Mouse (Mus musculus) heart, embryonic 12.5 days (tissue): ENCODE data around the gene Ric3. TPM values are rescaled to one million over a fixed set of nuclear protein-coding genes. Genes with fewer than 3 reads are reported as not detected.

Experiments
- ATAC-seq: fragments of 200-750 bp; cut with Nextera tagmentation; 2 replicates; pipeline ENCODE4 v1.8.0; 2017; ENCODE audit warnings: moderate TSS enrichment, moderate library complexity; ENCODE audit not compliant: insufficient number of reproducible peaks, low FRiP score
- H3K27ac ChIP-seq: fragments of 300-500 bp; sonication (generic); 2 replicates; pipeline ENCODE4 v1.5.1; 2016; ENCODE audit warnings: mild to moderate bottlenecking, moderate library complexity; ENCODE audit not compliant: poor library complexity, severe bottlenecking
- H3K27me3 ChIP-seq: fragments of 300-500 bp; sonication (generic); replicated peaks from 2 replicates; pipeline ENCODE4 v1.6.1; 2016; ENCODE audit warnings: mild to moderate bottlenecking, moderate library complexity
- H3K36me3 ChIP-seq: fragments of 300-500 bp; sonication (generic); 2 replicates; pipeline ENCODE4 v1.6.1; 2016; ENCODE audit warnings: mild to moderate bottlenecking, moderate library complexity
- H3K4me1 ChIP-seq: fragments of 300-500 bp; sonication (generic); replicated peaks from 2 replicates; pipeline ENCODE4 v1.6.1; 2016; ENCODE audit warnings: mild to moderate bottlenecking
- H3K4me2 ChIP-seq: fragments of 300-500 bp; sonication (generic); 2 replicates; pipeline ENCODE4 v1.6.1; 2016; ENCODE audit warnings: mild to moderate bottlenecking, moderate library complexity
- H3K4me3 ChIP-seq: fragments of 300-500 bp; sonication (generic); 2 replicates; pipeline ENCODE4 v1.5.1; 2016; ENCODE audit warnings: mild to moderate bottlenecking
- H3K9ac ChIP-seq: fragments of 300-500 bp; sonication (generic); 2 replicates; pipeline ENCODE4 v1.6.1; 2016; ENCODE audit warnings: mild to moderate bottlenecking, moderate library complexity
- H3K9me3 ChIP-seq: fragments of 300-500 bp; sonication (generic); replicated peaks from 2 replicates; pipeline ENCODE4 v1.6.1; 2016; ENCODE audit warnings: mild to moderate bottlenecking, moderate library complexity
- WGBS: fragments of 180-500 bp; shearing (Covaris S2); methylation state at CpG from one replicate; pipeline ENCODE4 v1.1.7; 2016; 5-methylcytosine and 5-hydroxymethylcytosine counted together
- polyA plus RNA-seq: library from polyadenylated mRNA; unstranded; fragments of >200 nt; fragmentation: Nextera tagmentation; extraction: Ambion mirVana; gene quantifications from 2 replicates; pipeline ENCODE4 v1.2.1, GENCODE M21; 2016

The Ric3 gene
- polyA plus RNA-seq, 1 experiment from 2014 or later, result 1.5 TPM

DNA sequence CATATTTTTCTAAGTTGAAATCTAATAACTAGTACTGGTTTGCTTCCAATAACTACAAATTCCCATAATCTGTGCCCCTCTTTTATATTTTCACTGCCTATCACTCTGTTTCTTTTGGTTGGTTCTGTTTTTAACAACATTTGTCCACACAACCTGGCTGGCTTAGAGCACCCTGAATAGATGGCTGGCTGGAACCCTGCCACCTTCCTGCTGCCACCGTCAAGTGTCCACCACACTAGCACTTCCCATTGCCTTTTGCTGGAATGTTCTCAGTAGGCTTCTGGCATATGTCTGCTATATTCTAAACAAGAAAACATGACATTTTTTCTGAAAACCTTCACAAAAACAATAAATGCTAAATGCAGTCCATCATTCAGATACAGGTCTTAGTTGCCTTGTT is 32.3 kb downstream of the Ric3 start:
- Histone ChIP-seq H3K9me3 (no peaks in the 10 kb centered on the region), H3K4me3 (no peak overlapping the region), H3K36me3 (no peaks in the 10 kb centered on the region), H3K4me1 (no peaks in the 10 kb centered on the region), H3K27me3 (no peaks in the 10 kb centered on the region), H3K4me2 (no peak overlapping the region), H3K27ac (no peak overlapping the region), H3K9ac (no peak overlapping the region)
- no peak for ATAC-seq
- WGBS, result 83% methylated on average over 1 of the region's 1 CpGs

DNA sequence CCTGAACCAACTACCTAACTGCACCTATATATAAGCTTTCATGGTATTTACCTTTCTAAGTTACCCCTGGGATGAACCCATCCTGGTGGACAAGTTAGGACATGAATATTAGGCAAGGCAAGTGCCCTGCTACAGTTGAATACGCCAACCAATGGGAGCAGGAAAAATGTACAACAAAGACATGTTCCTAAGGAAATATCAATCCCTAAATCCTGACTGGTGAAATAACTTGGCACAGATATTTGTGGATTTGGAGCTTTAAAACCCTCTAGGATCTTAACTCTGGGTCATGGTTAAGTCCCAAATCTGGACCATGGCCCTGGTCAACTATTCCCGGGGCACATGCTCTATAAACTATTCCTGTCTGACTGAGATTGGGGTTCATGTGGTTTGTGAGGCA is 37.3 kb downstream of the Ric3 start:
- no peaks in the 10 kb centered on the region for H3K4me1 ChIP-seq
- 92% methylated on average over 2 of the region's 2 CpGs for WGBS

DNA sequence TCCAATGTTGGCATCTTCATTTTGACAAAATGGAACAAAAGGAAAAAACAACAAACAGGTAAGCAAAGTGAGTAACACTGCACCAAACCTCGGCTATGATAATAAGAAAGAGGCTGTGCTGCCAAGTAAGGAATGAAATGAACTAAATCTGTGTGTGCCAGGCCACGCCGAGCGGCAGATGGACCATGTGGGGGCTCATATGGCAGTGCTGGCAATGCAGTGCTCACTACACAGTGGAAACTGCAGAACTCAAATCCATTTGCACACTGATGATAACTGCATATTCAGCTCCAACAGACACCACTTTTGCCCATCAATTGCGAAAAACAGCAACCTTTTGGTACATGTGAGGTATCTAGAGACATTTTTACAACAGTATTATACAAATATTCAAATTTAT is 43.7 kb downstream of the Ric3 start:
- no peak for ATAC-seq
- Histone ChIP-seq H3K9ac (no peak overlapping the region), H3K27me3 (no peaks in the 10 kb centered on the region)

More for the DNA sequence above, 37.3 kb downstream of the Ric3 start:
- ATAC-seq, result no peak
- Histone ChIP-seq H3K9ac (no peak overlapping the region), H3K9me3 (no peaks in the 10 kb centered on the region), H3K27ac (no peak overlapping the region), H3K4me3 (no peak overlapping the region), H3K36me3 (no peaks in the 10 kb centered on the region), H3K4me2 (no peak overlapping the region), H3K27me3 (no peaks in the 10 kb centered on the region)

DNA sequence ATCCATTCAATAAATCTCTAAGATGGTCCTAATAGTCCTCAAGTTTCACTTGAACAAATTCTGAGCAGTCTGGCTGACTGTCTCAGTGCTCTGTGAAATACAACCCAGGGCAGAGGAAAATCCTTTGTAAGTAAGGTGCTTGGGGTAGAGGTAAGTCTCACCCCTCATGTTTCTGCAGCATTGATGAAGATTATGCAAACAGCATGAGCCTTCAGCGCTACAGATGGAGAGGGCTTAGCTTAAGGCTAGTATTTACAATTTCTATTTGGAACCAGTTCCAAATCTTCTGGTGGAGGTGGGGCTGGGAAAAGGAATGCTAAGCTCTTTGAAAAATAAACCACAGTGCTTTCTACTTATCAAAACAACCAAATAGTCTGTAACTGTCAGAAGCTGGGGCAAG is 44.1 kb downstream of the Ric3 start:
- H3K4me3 ChIP-seq, result no peak overlapping the region
- no peak overlapping the region for H3K4me2 ChIP-seq
- no peaks in the 10 kb centered on the region for H3K27me3 ChIP-seq
- H3K4me1 ChIP-seq, result no peaks in the 10 kb centered on the region
- H3K27ac ChIP-seq, result no peak overlapping the region
- ATAC-seq, result no peak
- no peaks in the 10 kb centered on the region for H3K36me3 ChIP-seq
- 29% methylated on average over 1 of the region's 1 CpGs for WGBS
- no peaks in the 10 kb centered on the region for H3K9me3 ChIP-seq
- no peak overlapping the region for H3K9ac ChIP-seq

More for the DNA sequence above, 43.7 kb downstream of the Ric3 start:
- no peak overlapping the region for H3K27ac ChIP-seq
- H3K4me1 ChIP-seq, result no peaks in the 10 kb centered on the region
- WGBS, result 83% methylated on average over 5 of the region's 5 CpGs
- H3K9me3 ChIP-seq, result no peaks in the 10 kb centered on the region
- H3K4me3 ChIP-seq, result no peak overlapping the region
- H3K4me2 ChIP-seq, result no peak overlapping the region
- no peaks in the 10 kb centered on the region for H3K36me3 ChIP-seq

DNA sequence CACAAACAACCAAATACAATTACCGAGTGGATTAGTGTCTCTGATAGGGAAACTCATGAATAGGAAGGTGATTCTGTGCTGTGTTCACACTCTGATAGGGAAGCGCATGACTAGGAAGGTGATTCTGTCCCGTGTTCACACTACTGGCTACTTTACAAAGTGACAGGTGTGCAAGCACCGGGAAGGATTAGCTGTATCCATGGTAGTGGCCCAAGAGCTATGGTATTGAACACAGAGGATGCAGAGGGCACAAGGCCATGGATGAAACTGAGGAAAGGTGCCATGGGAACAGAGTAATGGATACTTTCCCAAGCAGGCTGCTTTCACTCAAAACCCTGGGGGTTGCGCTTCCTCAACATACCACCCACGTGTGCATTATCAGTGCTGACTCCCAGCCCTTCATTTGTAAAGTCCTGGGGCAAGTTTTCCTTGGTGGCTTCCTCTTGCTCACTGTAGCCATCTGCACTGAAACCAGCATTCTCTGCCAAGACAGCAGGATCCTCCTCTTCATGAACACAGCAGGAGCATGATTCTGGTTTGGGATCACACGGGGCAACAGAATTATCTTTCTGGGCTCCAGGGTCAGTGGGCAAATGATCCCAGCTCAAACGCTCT is 44.9 kb downstream of the Ric3 start:
- H3K27me3 ChIP-seq, result no peaks in the 10 kb centered on the region
- H3K36me3 ChIP-seq, result no peaks in the 10 kb centered on the region
- no peak overlapping the region for H3K27ac ChIP-seq
- no peak overlapping the region for H3K9ac ChIP-seq
- H3K4me3 ChIP-seq, result no peak overlapping the region
- no peak overlapping the region for H3K4me2 ChIP-seq
- H3K4me1 ChIP-seq, result no peaks in the 10 kb centered on the region
- no peaks in the 10 kb centered on the region for H3K9me3 ChIP-seq
- 70% methylated on average over 8 of the region's 8 CpGs for WGBS
- no peak for ATAC-seq

DNA sequence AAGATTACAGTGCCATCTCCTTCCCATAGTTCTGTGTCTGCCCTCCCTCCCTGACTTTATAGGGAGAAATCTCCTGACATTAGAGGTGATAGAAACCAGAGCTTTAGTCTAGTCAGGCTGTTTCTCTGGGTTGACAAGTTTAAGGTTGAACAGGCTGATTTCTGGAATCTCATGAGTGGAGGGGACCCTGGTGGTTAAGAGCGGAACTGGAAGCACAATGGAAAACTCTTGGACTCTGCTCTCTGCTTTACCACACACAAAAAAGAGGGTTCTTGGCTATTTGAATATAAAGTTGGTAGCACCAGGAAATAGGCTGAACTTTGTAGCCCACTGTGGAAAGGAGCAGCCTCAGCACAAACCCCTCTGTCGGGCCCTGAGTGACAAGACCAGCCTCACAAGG is 51.1 kb downstream of the Ric3 start:
- Histone ChIP-seq H3K36me3 (no peaks in the 10 kb centered on the region), H3K9ac (no peak overlapping the region), H3K9me3 (no peaks in the 10 kb centered on the region), H3K4me2 (no peak overlapping the region), H3K4me3 (no peak overlapping the region), H3K4me1 (no peaks in the 10 kb centered on the region), H3K27me3 (no peaks in the 10 kb centered on the region; the same call in 1 of the 2 replicates), H3K27ac (no peak overlapping the region)
- no peak for ATAC-seq
- 55% methylated on average over 2 of the region's 2 CpGs for WGBS

DNA sequence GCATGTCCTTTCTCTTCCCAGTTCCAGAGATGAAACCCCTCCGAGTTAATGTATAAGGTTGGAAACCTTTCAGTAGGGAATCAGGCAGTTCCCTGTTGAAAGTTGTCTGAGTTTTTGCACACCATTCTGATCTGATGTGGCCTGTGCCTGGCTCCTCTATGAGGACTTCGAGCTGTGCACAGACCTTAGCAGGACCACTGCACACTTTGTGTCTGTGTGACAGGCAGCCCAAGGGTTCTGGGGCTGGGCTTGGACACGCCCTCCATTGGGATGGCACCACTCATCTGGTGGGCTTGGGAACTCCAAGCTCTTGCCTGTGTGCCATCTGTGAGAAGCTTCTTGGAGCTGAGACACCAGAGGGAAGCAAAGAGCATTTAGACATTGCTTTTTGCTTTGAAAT is 51.8 kb downstream of the Ric3 start:
- Histone ChIP-seq H3K9me3 (no peaks in the 10 kb centered on the region), H3K4me2 (no peak overlapping the region), H3K27me3 (no peaks in the 10 kb centered on the region; the same call in 1 of the 2 replicates), H3K4me3 (no peak overlapping the region), H3K36me3 (no peaks in the 10 kb centered on the region), H3K9ac (no peak overlapping the region), H3K27ac (no peak overlapping the region), H3K4me1 (no peaks in the 10 kb centered on the region)
- no peak for ATAC-seq
- WGBS, result 73% methylated on average over 3 of the region's 3 CpGs

DNA sequence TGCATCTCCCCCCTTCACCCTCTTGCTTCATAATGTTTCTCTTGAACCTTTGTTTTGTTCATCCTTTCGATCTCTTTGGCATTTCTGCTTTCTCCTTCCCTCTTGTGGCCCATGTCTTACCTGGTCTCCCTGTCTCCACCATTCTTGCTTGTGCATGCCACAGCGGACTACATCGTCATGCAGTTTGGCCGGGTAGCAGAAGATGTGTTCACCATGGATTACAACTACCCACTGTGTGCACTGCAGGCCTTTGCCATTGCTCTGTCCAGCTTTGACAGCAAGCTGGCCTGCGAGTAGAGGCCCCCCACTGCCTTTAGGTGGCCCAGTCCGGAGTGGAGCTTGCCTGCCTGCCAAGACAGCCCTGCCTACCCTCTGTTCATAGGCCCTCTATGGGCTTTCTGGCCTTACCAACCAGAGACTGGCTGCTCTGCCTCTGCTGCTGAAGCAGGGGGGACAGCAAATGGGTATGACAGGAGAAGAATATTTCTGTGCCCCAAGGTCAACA is 53.1 kb downstream of the Ric3 start:
- 76% methylated on average over 6 of the region's 6 CpGs for WGBS
- Histone ChIP-seq H3K4me3 (no peak overlapping the region), H3K27ac (no peak overlapping the region)

DNA sequence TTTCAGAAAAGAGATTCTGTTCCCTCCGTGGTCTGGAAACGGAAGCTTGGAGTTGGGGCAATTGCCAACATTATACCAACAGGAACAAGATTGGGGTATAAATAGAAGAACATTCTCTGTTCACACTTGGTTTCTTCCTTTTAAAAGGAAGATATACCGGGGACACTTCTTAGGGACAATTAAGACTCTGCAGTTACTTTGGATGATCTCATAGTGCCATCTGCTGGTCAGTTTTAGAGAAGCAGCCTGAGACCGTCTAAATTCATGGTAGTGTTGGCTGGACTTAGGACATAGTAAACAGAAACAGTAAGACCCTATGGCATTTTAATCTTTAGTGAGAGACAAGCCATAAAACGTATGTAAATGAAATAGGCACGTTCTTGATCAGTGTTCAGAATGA is 54.9 kb downstream of the Ric3 start:
- H3K27ac ChIP-seq, result no peak overlapping the region
- ATAC-seq, result no peak
- H3K36me3 ChIP-seq, result no peaks in the 10 kb centered on the region
- WGBS, result 27% methylated on average over 6 of the region's 6 CpGs
- no peaks in the 10 kb centered on the region for H3K9me3 ChIP-seq
- no peak overlapping the region for H3K4me3 ChIP-seq
- H3K27me3 ChIP-seq, result no peaks in the 10 kb centered on the region; the same call in 1 of the 2 replicates
- H3K4me2 ChIP-seq, result no peak overlapping the region
- H3K4me1 ChIP-seq, result no peaks in the 10 kb centered on the region
- no peak overlapping the region for H3K9ac ChIP-seq

More for the DNA sequence above, 53.1 kb downstream of the Ric3 start:
- no peak overlapping the region for H3K9ac ChIP-seq
- H3K4me2 ChIP-seq, result no peak overlapping the region
- no peaks in the 10 kb centered on the region; the same call in 1 of the 2 replicates for H3K27me3 ChIP-seq
- no peaks in the 10 kb centered on the region for H3K4me1 ChIP-seq
- H3K36me3 ChIP-seq, result no peaks in the 10 kb centered on the region
- no peaks in the 10 kb centered on the region for H3K9me3 ChIP-seq
- no peak for ATAC-seq

DNA sequence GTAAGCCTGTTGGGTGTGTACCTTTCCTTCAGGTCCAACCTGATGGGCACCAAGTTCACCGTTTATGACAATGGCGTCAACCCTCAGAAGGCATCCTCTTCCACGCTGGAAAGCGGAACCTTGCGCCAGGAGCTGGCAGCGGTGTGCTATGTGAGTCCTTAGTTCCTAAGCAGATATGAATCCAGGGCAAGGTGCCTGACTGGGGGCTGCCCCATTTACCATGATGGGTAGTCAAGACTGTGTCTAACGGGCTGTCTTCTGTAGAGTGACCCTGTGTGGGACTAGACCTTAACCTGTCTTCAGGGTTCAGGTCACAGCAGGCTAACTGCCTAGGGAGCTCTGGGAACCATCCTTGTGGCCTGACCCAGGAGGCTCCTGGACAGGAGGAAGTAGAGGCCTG is 55.4 kb downstream of the Ric3 start:
- no peaks in the 10 kb centered on the region for H3K9me3 ChIP-seq
- ATAC-seq, result no peak
- no peak overlapping the region for H3K4me2 ChIP-seq
- no peaks in the 10 kb centered on the region for H3K4me1 ChIP-seq
- H3K4me3 ChIP-seq, result no peak overlapping the region
- H3K9ac ChIP-seq, result no peak overlapping the region
- no peak overlapping the region for H3K27ac ChIP-seq
- H3K27me3 ChIP-seq, result no peaks in the 10 kb centered on the region; the same call in 1 of the 2 replicates
- 87% methylated on average over 7 of the region's 7 CpGs for WGBS
- no peaks in the 10 kb centered on the region for H3K36me3 ChIP-seq

DNA sequence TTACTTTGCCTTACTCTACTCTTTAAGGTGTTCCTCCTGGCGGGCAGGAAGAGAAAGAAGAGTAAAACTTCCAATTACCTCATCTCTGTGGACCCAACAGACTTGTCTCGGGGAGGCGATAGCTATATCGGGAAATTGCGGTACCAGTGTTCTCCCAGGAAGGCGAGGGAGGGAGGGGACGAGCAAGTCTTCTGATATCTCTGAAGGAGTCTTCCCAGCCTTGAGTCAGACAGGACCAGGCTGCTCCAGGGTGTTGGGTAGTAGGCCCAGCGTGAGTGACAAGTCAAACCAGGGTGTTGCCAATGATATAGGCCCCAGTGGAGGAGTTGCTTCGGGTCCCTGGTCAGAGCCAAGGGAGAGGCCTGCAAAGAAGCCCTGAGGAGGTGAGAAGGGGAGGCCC is 56.2 kb downstream of the Ric3 start:
- Histone ChIP-seq H3K27ac (no peak overlapping the region), H3K4me3 (no peak overlapping the region), H3K27me3 (no peaks in the 10 kb centered on the region; the same call in 1 of the 2 replicates), H3K4me2 (no peak overlapping the region), H3K9ac (no peak overlapping the region), H3K9me3 (no peaks in the 10 kb centered on the region), H3K4me1 (no peaks in the 10 kb centered on the region), H3K36me3 (no peaks in the 10 kb centered on the region)
- ATAC-seq, result no peak
- WGBS, result 80% methylated on average over 9 of the region's 9 CpGs

DNA sequence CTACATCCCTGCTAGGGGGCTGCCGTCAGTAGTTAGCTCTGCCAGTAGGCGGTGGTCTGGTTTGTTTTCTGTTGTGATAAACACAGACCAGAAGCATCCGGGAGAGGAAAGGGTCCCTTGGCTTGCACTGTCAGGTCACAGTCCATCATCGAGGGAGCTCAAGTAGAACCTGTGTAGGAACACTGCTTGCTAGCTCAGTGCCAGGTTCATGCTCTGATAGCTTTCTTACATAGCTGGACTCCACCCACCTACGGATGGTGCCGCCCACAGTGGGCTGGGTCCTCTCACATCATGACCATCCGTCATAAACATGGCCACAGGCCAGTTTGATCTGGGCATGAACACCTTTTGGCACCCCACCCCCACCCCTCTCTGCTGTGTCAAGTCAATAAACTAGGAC is 57.4 kb downstream of the Ric3 start:
- WGBS, result 76% methylated on average over 7 of the region's 7 CpGs
- Histone ChIP-seq H3K36me3 (no peaks in the 10 kb centered on the region), H3K9ac (no peak overlapping the region), H3K4me3 (no peak overlapping the region), H3K9me3 (no peaks in the 10 kb centered on the region), H3K4me1 (no peaks in the 10 kb centered on the region), H3K27me3 (no peaks in the 10 kb centered on the region; the same call in none of the 2 replicates), H3K27ac (no peak overlapping the region), H3K4me2 (no peak overlapping the region)
- ATAC-seq, result no peak
